Mouse (Mus musculus) lung, adult 2 months (tissue): ENCODE results near the gene Gm36176.

Experiments
- CTCF ChIP-seq: fragments of 200-500 bp; IDR thresholded peaks from 2 replicates; pipeline ENCODE4 v1.5.1; 2011; ENCODE audit warnings: mild to moderate bottlenecking, low read length, control low read depth; ENCODE audit not compliant: insufficient read depth
- POLR2A ChIP-seq: fragments of 200-500 bp; IDR thresholded peaks from 2 replicates; pipeline ENCODE4 v1.6.1; 2011; ENCODE audit warnings: low read depth, mild to moderate bottlenecking, control low read depth, low read length, borderline replicate concordance; ENCODE audit errors: extremely low read depth

- TF ChIP-seq CTCF (no peak), POLR2A (no peak)
These were observed 6.0 kb downstream of the Gm36176 start, which contains the start of gene Gm10318 for GRCm38 (mm10) chr10:77852559-77852958.
